Mouse (Mus musculus): Measurements from ENCODE around the gene Gm49395. TPM values are rescaled to one million over a fixed set of nuclear protein-coding genes. Genes with fewer than 3 reads are reported as not detected.

Gm49395 gene
- polyA plus RNA-seq, 1 experiment from 2014 or later = 2.3 TPM

DNA sequence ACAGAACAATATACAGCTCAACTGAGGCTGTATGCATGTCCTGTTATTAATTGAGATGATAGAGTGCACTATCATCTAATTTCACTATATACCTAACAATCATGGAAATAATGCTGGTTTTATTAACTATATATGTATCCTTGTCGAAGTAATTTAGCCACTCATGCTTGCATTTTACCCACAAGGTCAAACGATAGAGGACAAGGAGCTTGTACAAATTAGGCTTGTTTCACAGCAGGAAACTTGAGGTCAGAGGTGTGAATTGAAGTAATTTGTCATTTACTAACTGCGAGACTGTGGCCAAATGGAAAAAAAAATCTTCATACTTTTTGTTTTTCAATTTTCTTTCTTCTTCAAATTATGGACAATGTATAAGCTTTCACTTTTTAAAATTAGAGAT is 3.5 kb downstream of the Gm49395 start:
- no peak for ATAC-seq (ENCODE audit: insufficient read depth)
- Histone ChIP-seq H3K9me3 (replicated peaks) (no peaks in the 10 kb centered on the region), H3K27me3 (peaks cover 48% of the 10 kb centered on the region), H3K27ac (replicated peaks) (no peak overlapping the region), H3K4me2 (no peak overlapping the region), H3K9ac (no peak overlapping the region), H3K4me1 (replicated peaks) (peaks cover 8% of the 10 kb centered on the region), H3K4me3 (replicated peaks) (no peak overlapping the region), H3K36me3 (replicated peaks) (no peaks in the 10 kb centered on the region)
- WGBS (ENCODE audit: insufficient replicate concordance) = 52% methylated on average over 3 of the region's 3 CpGs

- no peak overlapping the region for H3K27ac ChIP-seq (replicated peaks)
- no peaks in the 10 kb centered on the region for H3K9me3 ChIP-seq (replicated peaks)
- no peak for ATAC-seq (ENCODE audit: insufficient read depth)
- no peak overlapping the region for H3K4me3 ChIP-seq (replicated peaks)
- 49% methylated on average over 5 of the region's 5 CpGs for WGBS (ENCODE audit: insufficient replicate concordance)
- no peak overlapping the region for H3K9ac ChIP-seq
- H3K4me1 ChIP-seq (replicated peaks) = peaks cover 9% of the 10 kb centered on the region
- no peaks in the 10 kb centered on the region for H3K36me3 ChIP-seq (replicated peaks)
- H3K27me3 ChIP-seq = peaks cover 40% of the 10 kb centered on the region
- H3K4me2 ChIP-seq = no peak overlapping the region
Measured at GRCm38 (mm10) chr13:115096965-115097364, 4.8 kb downstream of the Gm49395 start.

GRCm38 (mm10) chr13:115096216-115096615 is 5.5 kb downstream of the Gm49395 start:
- ATAC-seq (ENCODE audit: insufficient read depth) = no peak

GRCm38 (mm10) chr13:115095392-115095791 is 6.3 kb downstream of the Gm49395 start:
- Histone ChIP-seq H3K9me3 (replicated peaks) (no peaks in the 10 kb centered on the region), H3K4me3 (replicated peaks) (no peak overlapping the region), H3K4me2 (no peak overlapping the region), H3K36me3 (replicated peaks) (no peaks in the 10 kb centered on the region), H3K4me1 (replicated peaks) (peaks cover 24% of the 10 kb centered on the region), H3K27me3 (peaks cover 25% of the 10 kb centered on the region), H3K9ac (no peak overlapping the region), H3K27ac (replicated peaks) (no peak overlapping the region)
- 79% methylated on average over 2 of the region's 2 CpGs for WGBS (ENCODE audit: insufficient replicate concordance)
- no peak for ATAC-seq (ENCODE audit: insufficient read depth)

More at GRCm38 (mm10) chr13:115096216-115096615, 5.5 kb downstream of the Gm49395 start:
- WGBS (ENCODE audit: insufficient replicate concordance) = 29% methylated on average over 2 of the region's 2 CpGs
- H3K9ac ChIP-seq = no peak overlapping the region
- H3K4me3 ChIP-seq (replicated peaks) = no peak overlapping the region
- H3K4me1 ChIP-seq (replicated peaks) = peaks cover 16% of the 10 kb centered on the region
- no peak overlapping the region for H3K4me2 ChIP-seq
- no peak overlapping the region for H3K27ac ChIP-seq (replicated peaks)
- H3K36me3 ChIP-seq (replicated peaks) = no peaks in the 10 kb centered on the region
- H3K9me3 ChIP-seq (replicated peaks) = no peaks in the 10 kb centered on the region
- H3K27me3 ChIP-seq = peaks cover 33% of the 10 kb centered on the region

DNA sequence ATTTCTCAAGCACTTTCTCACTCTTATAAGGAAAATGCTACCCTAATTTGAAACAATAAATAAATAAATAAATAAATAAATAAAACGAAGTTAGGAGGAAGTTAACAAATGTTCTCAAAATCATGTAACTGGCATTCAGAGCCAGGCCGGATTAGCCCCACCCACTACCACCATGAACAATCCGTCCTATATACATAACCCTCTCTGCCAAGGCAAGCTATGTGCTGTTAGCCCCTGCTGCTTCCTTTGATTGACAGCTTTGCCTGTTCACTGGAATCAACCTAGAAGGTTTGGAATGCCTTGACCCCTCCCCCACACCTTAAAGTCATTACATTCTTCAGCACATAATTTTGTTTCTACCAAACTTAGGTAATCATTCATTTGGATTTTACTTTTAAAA is 10.2 kb downstream of the Gm49395 start:
- H3K4me2 ChIP-seq = peak overlapping the region; percentile 94
- no peak for ATAC-seq (ENCODE audit: insufficient read depth)
- H3K4me3 ChIP-seq (replicated peaks) = no peak overlapping the region; the same call in 1 of the 2 replicates
- WGBS (ENCODE audit: insufficient replicate concordance) = 45% methylated on average over 3 of the region's 3 CpGs
- H3K27me3 ChIP-seq = no peaks in the 10 kb centered on the region
- peaks cover 24% of the 10 kb centered on the region for H3K36me3 ChIP-seq (replicated peaks)
- H3K4me1 ChIP-seq (replicated peaks) = peaks cover 45% of the 10 kb centered on the region
- peak overlapping the region; percentile 99 for H3K27ac ChIP-seq (replicated peaks)
- no peak overlapping the region for H3K9ac ChIP-seq
- H3K9me3 ChIP-seq (replicated peaks) = no peaks in the 10 kb centered on the region

GRCm38 (mm10) chr13:115090977-115091445 is 10.7 kb downstream of the Gm49395 start:
- Histone ChIP-seq H3K27ac (replicated peaks) (peak overlapping the region; percentile 99), H3K4me3 (replicated peaks) (peak overlapping the region; percentile 82), H3K9me3 (replicated peaks) (no peaks in the 10 kb centered on the region), H3K4me1 (replicated peaks) (peaks cover 43% of the 10 kb centered on the region), H3K36me3 (replicated peaks) (peaks cover 27% of the 10 kb centered on the region), H3K9ac (peak overlapping the region; percentile 88), H3K27me3 (no peaks in the 10 kb centered on the region), H3K4me2 (peak overlapping the region; percentile 94)
- WGBS (ENCODE audit: insufficient replicate concordance) = 23% methylated on average over 9 of the region's 9 CpGs
- peak; percentile 24 for ATAC-seq (ENCODE audit: insufficient read depth)

DNA sequence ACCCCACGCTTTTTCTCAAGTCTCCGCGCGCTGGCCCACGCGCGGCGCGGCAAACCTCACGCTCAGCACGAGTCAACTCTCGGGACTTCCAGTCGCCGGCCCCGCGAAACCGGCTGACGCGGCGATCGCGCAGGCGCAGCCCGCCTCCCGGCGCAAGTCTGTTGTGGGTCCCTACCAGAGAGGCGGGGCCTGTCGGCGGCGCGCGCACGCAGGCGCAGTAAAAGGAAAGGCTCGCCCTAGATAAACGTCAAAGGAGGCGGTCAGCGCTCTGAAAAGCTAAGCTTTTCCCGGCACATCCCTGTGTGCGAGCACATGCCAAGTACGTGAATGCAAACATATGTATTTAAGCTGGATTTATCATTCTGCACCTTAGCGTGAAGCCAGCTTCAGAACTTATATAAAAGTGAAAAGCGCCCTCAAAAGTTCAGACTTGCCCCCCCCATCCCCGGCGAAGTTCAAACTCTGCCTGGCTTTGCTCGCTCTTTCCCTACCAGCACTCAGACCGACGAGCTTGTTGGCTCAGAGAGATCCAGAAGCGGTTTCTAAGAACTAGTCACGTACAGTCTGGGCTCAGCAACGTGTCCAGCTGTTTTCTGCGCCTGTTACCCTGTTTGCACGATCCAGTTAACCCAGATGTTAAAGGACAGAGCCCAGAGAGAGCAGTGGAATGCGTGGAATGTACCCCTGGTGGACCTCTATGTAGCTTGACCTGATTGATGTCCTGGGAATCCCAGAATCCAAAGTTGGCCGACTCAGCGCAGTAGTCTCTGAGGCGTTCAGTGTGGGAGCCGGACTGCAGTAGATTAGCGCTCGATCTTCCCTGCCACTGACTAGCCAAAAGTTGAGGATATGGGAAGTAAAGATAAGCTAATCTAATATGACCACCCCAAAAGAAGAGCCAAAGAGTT is 11.4 kb downstream of the Gm49395 start, which contains the start of gene Pelo:
TSS of gene Pelo (minus strand) at position 118 of the 908 bp plus-strand sequence.
- peak within 1 kb of the TSS; percentile 88 for H3K9ac ChIP-seq
- peaks cover 45% of the 10 kb centered on the region for H3K4me1 ChIP-seq (replicated peaks)
- H3K4me2 ChIP-seq = peak within 1 kb of the TSS; percentile 94
- no peaks in the 10 kb centered on the region for H3K27me3 ChIP-seq
- H3K4me3 ChIP-seq (replicated peaks) = peak within 1 kb of the TSS; percentile 82
- no peaks in the 10 kb centered on the region for H3K9me3 ChIP-seq (replicated peaks)
- peak within 1 kb of the TSS; percentile 99 for H3K27ac ChIP-seq (replicated peaks)
- H3K36me3 ChIP-seq (replicated peaks) = peaks cover 33% of the 10 kb centered on the region
- WGBS (ENCODE audit: insufficient replicate concordance) = under 1% methylated on average over 60 of the region's 60 CpGs
- ATAC-seq (ENCODE audit: insufficient read depth) = peak; percentile 89

- Histone ChIP-seq H3K27ac (replicated peaks) (peak overlapping the region; percentile 99), H3K36me3 (replicated peaks) (peaks cover 33% of the 10 kb centered on the region), H3K9ac (peak overlapping the region; percentile 88), H3K9me3 (replicated peaks) (no peaks in the 10 kb centered on the region), H3K4me1 (replicated peaks) (peaks cover 45% of the 10 kb centered on the region), H3K4me2 (peak overlapping the region; percentile 94), H3K4me3 (replicated peaks) (peak overlapping the region; percentile 82), H3K27me3 (no peaks in the 10 kb centered on the region)
- ATAC-seq (ENCODE audit: insufficient read depth) = peak; percentile 20
- 4% methylated on average over 35 of the region's 35 CpGs for WGBS (ENCODE audit: insufficient replicate concordance)
Measured at GRCm38 (mm10) chr13:115089395-115090025, 12.2 kb downstream of the Gm49395 start.

DNA sequence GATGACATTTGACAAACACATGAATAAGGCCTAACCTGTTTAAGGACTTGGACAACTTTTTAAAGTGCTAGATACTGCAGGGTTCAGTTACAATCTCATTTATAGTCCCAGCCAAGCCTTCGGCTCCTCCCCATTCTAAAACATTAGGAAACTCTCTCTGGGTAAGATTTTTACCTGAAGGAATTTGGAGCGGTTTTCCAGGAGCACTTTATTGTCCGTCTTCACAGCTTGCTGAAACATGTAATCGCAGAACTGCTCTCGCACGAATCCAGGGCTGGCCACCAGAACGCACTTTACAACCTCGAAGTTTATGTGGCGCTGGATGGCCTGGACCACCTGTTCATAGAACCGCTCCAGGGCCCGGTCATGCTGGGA is 12.7 kb downstream of the Gm49395 start:
- ATAC-seq (ENCODE audit: insufficient read depth) = no peak
- Histone ChIP-seq H3K27ac (replicated peaks) (peak overlapping the region; percentile 99), H3K4me2 (peak overlapping the region; percentile 94)

DNA sequence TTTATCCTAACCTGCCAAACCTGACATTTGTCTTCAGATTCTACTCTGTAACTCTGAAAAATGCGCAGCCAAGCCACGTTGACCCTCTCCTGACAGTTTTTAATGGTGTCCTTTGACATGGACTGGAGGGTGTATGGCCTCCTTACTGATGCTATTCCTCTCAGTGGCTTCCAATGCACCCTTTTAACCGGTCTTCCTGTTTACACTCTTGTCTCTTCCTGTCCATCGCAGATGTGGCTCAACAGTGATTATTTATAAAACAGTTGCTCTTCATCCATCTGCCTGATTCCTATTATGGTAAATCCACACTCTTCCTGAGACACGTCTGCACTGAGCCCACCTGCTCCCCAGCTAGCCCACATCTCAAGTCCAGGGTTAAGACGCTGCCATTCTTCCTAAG is 15.7 kb downstream of the Gm49395 start:
- WGBS (ENCODE audit: insufficient replicate concordance) = 62% methylated on average over 6 of the region's 6 CpGs
- no peak overlapping the region for H3K4me2 ChIP-seq
- H3K9ac ChIP-seq = no peak overlapping the region
- H3K4me1 ChIP-seq (replicated peaks) = peaks cover 35% of the 10 kb centered on the region
- no peak overlapping the region for H3K4me3 ChIP-seq (replicated peaks)
- no peak for ATAC-seq (ENCODE audit: insufficient read depth)
- no peaks in the 10 kb centered on the region for H3K9me3 ChIP-seq (replicated peaks)
- H3K36me3 ChIP-seq (replicated peaks) = peaks cover 33% of the 10 kb centered on the region
- H3K27ac ChIP-seq (replicated peaks) = no peak overlapping the region
- H3K27me3 ChIP-seq = no peaks in the 10 kb centered on the region

More for the DNA sequence above, 12.7 kb downstream of the Gm49395 start:
- peaks cover 33% of the 10 kb centered on the region for H3K36me3 ChIP-seq (replicated peaks)
- H3K4me1 ChIP-seq (replicated peaks) = peaks cover 45% of the 10 kb centered on the region
- 42% methylated on average over 11 of the region's 11 CpGs for WGBS (ENCODE audit: insufficient replicate concordance)
- no peaks in the 10 kb centered on the region for H3K27me3 ChIP-seq
- H3K9me3 ChIP-seq (replicated peaks) = no peaks in the 10 kb centered on the region
- peak overlapping the region; percentile 88 for H3K9ac ChIP-seq
- peak overlapping the region; percentile 82 for H3K4me3 ChIP-seq (replicated peaks)

- Histone ChIP-seq H3K9me3 (replicated peaks) (no peaks in the 10 kb centered on the region), H3K36me3 (replicated peaks) (peaks cover 14% of the 10 kb centered on the region), H3K4me2 (no peak overlapping the region), H3K4me3 (replicated peaks) (no peak overlapping the region), H3K27me3 (no peaks in the 10 kb centered on the region), H3K4me1 (replicated peaks) (peaks cover 9% of the 10 kb centered on the region), H3K9ac (no peak overlapping the region), H3K27ac (replicated peaks) (no peak overlapping the region)
- WGBS (ENCODE audit: insufficient replicate concordance) = 77% methylated on average over 7 of the region's 7 CpGs
- ATAC-seq (ENCODE audit: insufficient read depth) = no peak
Measured at GRCm38 (mm10) chr13:115082339-115082738, 19.4 kb downstream of the Gm49395 start.
